Mouse (Mus musculus): Measurements from ENCODE around the gene Btbd8. TPM values are rescaled to one million over a fixed set of nuclear protein-coding genes. Genes with fewer than 3 reads are reported as not detected.

Btbd8 gene
- total RNA-seq (2015) (4.4 and 6.7 TPM in 2 replicates), total RNA-seq (2017) (5.5 and 6.1 TPM in 2 replicates)

- peak; percentile 92 for ATAC-seq (replicated peaks; ENCODE audit: poor library complexity)
Observed at GRCm38 (mm10) chr5:107437464-107438281, at the start of gene Btbd8. Gene Btbd8 (plus strand): TSS chr5:107437997.

- no peak for ATAC-seq (replicated peaks; ENCODE audit: poor library complexity)
Observed at GRCm38 (mm10) chr5:107389373-107389772, 48.4 kb upstream of the Btbd8 start.

GRCm38 (mm10) chr5:107394437-107394836, 43.4 kb upstream of the Btbd8 start:
- no peak for ATAC-seq (replicated peaks; ENCODE audit: poor library complexity)

GRCm38 (mm10) chr5:107402436-107402835, 35.4 kb upstream of the Btbd8 start, which contains the start of gene Ephx4:
Gene Ephx4 (plus strand): TSS chr5:107402736.
- no peak for ATAC-seq (replicated peaks; ENCODE audit: poor library complexity)

- peak; percentile 46; the same call in 1 of the 2 replicates for ATAC-seq (replicated peaks; ENCODE audit: poor library complexity)
Observed at GRCm38 (mm10) chr5:107403011-107403946, 34.5 kb upstream of the Btbd8 start.

- ATAC-seq (replicated peaks; ENCODE audit: poor library complexity): no peak
Observed at GRCm38 (mm10) chr5:107403947-107404684, 33.7 kb upstream of the Btbd8 start.

- no peak for ATAC-seq (replicated peaks; ENCODE audit: poor library complexity)
Observed at GRCm38 (mm10) chr5:107405361-107405760, 32.4 kb upstream of the Btbd8 start.

GRCm38 (mm10) chr5:107410305-107410704, 27.5 kb upstream of the Btbd8 start:
- ATAC-seq (replicated peaks; ENCODE audit: poor library complexity): no peak

- no peak for ATAC-seq (replicated peaks; ENCODE audit: poor library complexity)
Observed at GRCm38 (mm10) chr5:107411326-107411725, 26.5 kb upstream of the Btbd8 start.

GRCm38 (mm10) chr5:107412285-107412684, 25.5 kb upstream of the Btbd8 start:
- ATAC-seq (replicated peaks; ENCODE audit: poor library complexity): peak; percentile 54

GRCm38 (mm10) chr5:107415098-107415497, 22.7 kb upstream of the Btbd8 start:
- no peak for ATAC-seq (replicated peaks; ENCODE audit: poor library complexity)

GRCm38 (mm10) chr5:107421676-107422075, 16.1 kb upstream of the Btbd8 start:
- ATAC-seq (replicated peaks; ENCODE audit: poor library complexity): no peak

GRCm38 (mm10) chr5:107431249-107431648, 6.5 kb upstream of the Btbd8 start, which contains the start of gene Lpcat2b:
Gene Lpcat2b (plus strand): TSS chr5:107431549.
- ATAC-seq (replicated peaks; ENCODE audit: poor library complexity): no peak

GRCm38 (mm10) chr5:107434001-107434400, 3.8 kb upstream of the Btbd8 start:
- no peak for ATAC-seq (replicated peaks; ENCODE audit: poor library complexity)

GRCm38 (mm10) chr5:107436185-107436584, 1.6 kb upstream of the Btbd8 start:
- no peak for ATAC-seq (replicated peaks; ENCODE audit: poor library complexity)

- peak; percentile 38 for ATAC-seq (replicated peaks; ENCODE audit: poor library complexity)
Observed at GRCm38 (mm10) chr5:107436587-107437209, 1.1 kb upstream of the Btbd8 start.

GRCm38 (mm10) chr5:107438353-107438752, 556 bp downstream of the Btbd8 start:
- peak; percentile 22; the same call in 1 of the 2 replicates for ATAC-seq (replicated peaks; ENCODE audit: poor library complexity)

GRCm38 (mm10) chr5:107441881-107442280, 4.1 kb downstream of the Btbd8 start:
- no peak for ATAC-seq (replicated peaks; ENCODE audit: poor library complexity)

- ATAC-seq (replicated peaks; ENCODE audit: poor library complexity): no peak
Observed at GRCm38 (mm10) chr5:107444251-107444650, 6.5 kb downstream of the Btbd8 start.

GRCm38 (mm10) chr5:107447977-107448376, 10.2 kb downstream of the Btbd8 start:
- ATAC-seq (replicated peaks; ENCODE audit: poor library complexity): no peak
